Mouse (Mus musculus) CH12.LX (cell line): ENCODE measurements at regions not wholly inside any gene's neighbourhood (a gene's known extent, or its start where the extent isn't known, plus 50 kb on each side); places are given as distances from the start of the nearest gene placed in this dataset.

ENCODE experiments used
- DNase-seq: peaks from one replicate; pipeline ENCODE4 v3.0.0-alpha.2; 2013; ENCODE audit errors: extremely low read depth
- H3K27ac ChIP-seq: 2 replicates; pipeline ENCODE4 v1.5.1; 2012; ENCODE audit warnings: low read depth, mild to moderate bottlenecking, control low read depth, moderate library complexity; ENCODE audit not compliant: insufficient read depth
- H3K27me3 ChIP-seq: replicated peaks from 2 replicates; pipeline ENCODE3; 2012; ENCODE audit warnings: inconsistent platforms
- H3K36me3 ChIP-seq, 2 experiments: replicated peaks in 1 of 2; 2 replicates each; pipeline versions ENCODE3 to v1.6.1; 2012; ENCODE audit warnings: inconsistent platforms in 1 of 2, low read length in 1 of 2, mild to moderate bottlenecking in 1 of 2, mixed read lengths in 1 of 2, moderate library complexity in 1 of 2; ENCODE audit not compliant: control insufficient read depth in 1 of 2, insufficient read depth in 1 of 2
- H3K4me1 ChIP-seq, 2 experiments: 2 replicates each; pipeline ENCODE4 v1.6.1; 2012; ENCODE audit warnings: inconsistent platforms in 1 of 2, moderate library complexity in 1 of 2; ENCODE audit not compliant: insufficient read depth in 2 of 2, control insufficient read depth in 1 of 2
- H3K4me2 ChIP-seq: 2 replicates; pipeline ENCODE4 v1.6.1; 2012; ENCODE audit warnings: low read depth, mild to moderate bottlenecking, control low read depth; ENCODE audit not compliant: poor library complexity, insufficient read depth, severe bottlenecking
- H3K4me3 ChIP-seq, 3 experiments: fragments of 150-350 bp in 1 of 3; sonication (generic) in 1 of 3; replicated peaks in 1 of 3; 2 replicates each; pipeline versions ENCODE3 to v1.5.1; 2011 to 2012; ENCODE audit warnings: low read depth in 2 of 3, low read length in 2 of 3, mild to moderate bottlenecking in 2 of 3, moderate library complexity in 2 of 3, control low read depth in 1 of 3, improper control_type of control experiment in 1 of 3, inconsistent platforms in 1 of 3, mixed read lengths in 1 of 3; ENCODE audit not compliant: poor library complexity in 1 of 3
- H3K79me2 ChIP-seq: replicated peaks from 2 replicates; pipeline ENCODE4 v1.6.1; 2012; ENCODE audit warnings: mild to moderate bottlenecking, moderate library complexity; ENCODE audit not compliant: control insufficient read depth, poor library complexity, insufficient read depth, severe bottlenecking; ENCODE audit errors: extremely low read depth
- H3K9ac ChIP-seq: 2 replicates; pipeline ENCODE4 v1.6.1; 2012; ENCODE audit warnings: low read depth, mild to moderate bottlenecking, control low read depth, moderate library complexity; ENCODE audit not compliant: insufficient read depth
- H3K9me3 ChIP-seq: replicated peaks from 2 replicates; pipeline ENCODE3; 2012; ENCODE audit warnings: low read length, inconsistent platforms, mixed read lengths
- CHD1 ChIP-seq: IDR thresholded peaks from 2 replicates; pipeline ENCODE4 v1.6.1; 2012; ENCODE audit warnings: low read depth, low read length, improper control_type of control experiment, inconsistent platforms
- CTCF ChIP-seq, 2 experiments: IDR thresholded peaks in 1 of 2; conservative IDR thresholded peaks in 1 of 2; 2 replicates each; pipeline ENCODE4 v1.5.1; 2011 to 2012; ENCODE audit warnings: low read depth in 2 of 2, low read length in 2 of 2, improper control_type of control experiment in 1 of 2, inconsistent platforms in 1 of 2, mild to moderate bottlenecking in 1 of 2, moderate library complexity in 1 of 2
- EP300 ChIP-seq: IDR thresholded peaks from 2 replicates; pipeline ENCODE4 v1.6.1; 2011; ENCODE audit warnings: low read length, improper control_type of control experiment
- HCFC1 ChIP-seq: IDR thresholded peaks from 2 replicates; pipeline ENCODE4 v1.6.1; 2012; ENCODE audit warnings: low read depth, mild to moderate bottlenecking, inconsistent platforms, low read length, improper control_type of control experiment
- KAT2A ChIP-seq: IDR thresholded peaks from 2 replicates; pipeline ENCODE4 v1.6.1; 2012; ENCODE audit warnings: low read length, improper control_type of control experiment, inconsistent platforms; ENCODE audit not compliant: insufficient replicate concordance
- MAFK ChIP-seq: IDR thresholded peaks from 2 replicates; pipeline ENCODE4 v1.6.1; 2011; ENCODE audit warnings: low read length, improper control_type of control experiment; ENCODE audit not compliant: insufficient replicate concordance
- MEF2A ChIP-seq: IDR thresholded peaks from 2 replicates; pipeline ENCODE4 v1.6.1; 2014; ENCODE audit warnings: low read depth, mild to moderate bottlenecking, inconsistent platforms, low read length, improper control_type of control experiment, borderline replicate concordance
- NRF1 ChIP-seq: IDR thresholded peaks from 2 replicates; pipeline ENCODE4 v1.6.1; 2014; ENCODE audit warnings: low read depth, mild to moderate bottlenecking, inconsistent platforms, low read length, improper control_type of control experiment, moderate library complexity
- POLR2AphosphoS2 ChIP-seq: IDR thresholded peaks from 2 replicates; pipeline ENCODE4 v1.6.1; 2011; ENCODE audit warnings: low read depth, low read length, improper control_type of control experiment
- RAD21 ChIP-seq: IDR thresholded peaks from 2 replicates; pipeline ENCODE4 v1.6.1; 2011; ENCODE audit warnings: low read depth, mild to moderate bottlenecking, low read length, improper control_type of control experiment, moderate library complexity
- SIN3A ChIP-seq: IDR thresholded peaks from 2 replicates; pipeline ENCODE4 v1.6.1; 2012; ENCODE audit warnings: low read length, improper control_type of control experiment, inconsistent platforms
- SMC3 ChIP-seq: IDR thresholded peaks from 2 replicates; pipeline ENCODE4 v1.6.1; 2011; ENCODE audit warnings: low read depth, low read length, improper control_type of control experiment
- USF2 ChIP-seq: conservative IDR thresholded peaks from 2 replicates; pipeline ENCODE4 v1.6.1; 2011; ENCODE audit warnings: low read depth, low read length, improper control_type of control experiment
- ZC3H11A ChIP-seq: IDR thresholded peaks from 2 replicates; pipeline ENCODE4 v1.6.1; 2012; ENCODE audit warnings: low read depth, mild to moderate bottlenecking, inconsistent platforms, low read length, improper control_type of control experiment
- ZKSCAN1 ChIP-seq: IDR thresholded peaks from 2 replicates; pipeline ENCODE4 v1.6.1; 2012; ENCODE audit warnings: low read depth, inconsistent platforms, low read length, improper control_type of control experiment, borderline replicate concordance
- ZNF384 ChIP-seq: IDR thresholded peaks from 2 replicates; pipeline ENCODE4 v1.6.1; 2012; ENCODE audit warnings: low read depth, low read length, improper control_type of control experiment, inconsistent platforms
- dilution Hi-C: fragments of 300-500 bp; cut with MboI; formaldehyde crosslinking; loops from 2 replicates; pipeline ENCODE4 v1.14.3; 2020; ENCODE audit warnings: low sequenced_read_pairs; ENCODE audit not compliant: extremely low pct_unique_long_range_greater_than_20kb, extremely low pct_ligation_motif_present
- in situ Hi-C: fragments of 300-500 bp; cut with MboI; formaldehyde crosslinking; loops from 3 replicates; pipeline ENCODE4 v1.14.3; 2019; ENCODE audit warnings: low sequenced_read_pairs, low pct_ligation_motif_present, low pct_unique_long_range_greater_than_20kb, mixed read lengths

GRCm38 (mm10) chr7:68482553-68482952 is 208.9 kb downstream of the Fam169b start:
- TF ChIP-seq SMC3 (no peak), MEF2A (no peak), USF2 (no peak), KAT2A (no peak), ZNF384 (no peak)
- Histone ChIP-seq H3K27ac (no peak overlapping the region), H3K4me3 (no peak overlapping the region), H3K4me2 (no peak overlapping the region), H3K4me1 (no peaks in the 10 kb centered on the region), H3K27me3 (peaks cover 71% of the 10 kb centered on the region), H3K9ac (no peak overlapping the region), H3K79me2 (no peaks in the 10 kb centered on the region), H3K9me3 (no peaks in the 10 kb centered on the region), H3K36me3 (no peaks in the 10 kb centered on the region)
- in situ Hi-C loops = loop anchor here (5.0 kb wide), 1 partner anchor 110 kb away; no protein-coding TSS in a partner anchor
- DNase-seq = no peak
- dilution Hi-C loops = no loop called here

DNA sequence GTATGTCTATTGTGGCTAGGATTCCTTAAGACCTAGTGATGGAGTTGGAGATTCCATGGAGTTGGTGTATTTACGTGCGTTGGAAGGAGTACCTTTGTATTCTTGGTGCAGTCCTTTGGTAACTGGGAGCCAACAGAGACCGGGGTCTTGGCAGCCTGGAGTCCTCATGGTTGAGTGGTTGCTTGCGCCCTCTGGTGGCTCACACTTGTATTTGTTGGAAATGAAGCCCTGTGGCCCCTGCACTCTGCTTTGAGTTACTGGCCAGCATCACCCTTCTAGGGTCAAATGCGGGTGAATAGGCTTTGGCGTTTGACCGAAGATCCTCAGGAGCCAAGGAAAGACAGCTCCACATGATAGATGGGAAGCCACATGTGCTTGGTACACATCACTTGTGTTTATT is 207.1 kb downstream of the Fam169b start:
- no peak for TF ChIP-seq CHD1
- 0 out of 2 replicates have a peak, but pooled peaks have one; percentile 2 for TF ChIP-seq MAFK
- TF ChIP-seq SMC3 = peak; percentile 76
- TF ChIP-seq CTCF (conservative IDR thresholded peaks at IDR 0.05 in 1 of 2, IDR thresholded peaks at IDR 0.05 in 1 of 2; ENCODE audit: low read depth in 2 of 2, low read length in 2 of 2) = peak; percentile 43 to 72; a peak in 3 of 4 replicates
- no peak for TF ChIP-seq ZNF384
- no peak for TF ChIP-seq MEF2A
- TF ChIP-seq POLR2AphosphoS2 = no peak
- TF ChIP-seq HCFC1 = no peak
- TF ChIP-seq USF2 = no peak
- peak; percentile 44 for TF ChIP-seq RAD21
- TF ChIP-seq ZKSCAN1 = no peak
- TF ChIP-seq ZC3H11A = no peak
- no peak for TF ChIP-seq NRF1
- no peak for TF ChIP-seq SIN3A
- TF ChIP-seq EP300 = no peak
- H3K9ac ChIP-seq = no peak overlapping the region
- H3K27ac ChIP-seq = no peak overlapping the region
- in situ Hi-C loops (loop anchor here (5.0 kb wide), 1 partner anchor 108 kb away; no protein-coding TSS in a partner anchor), dilution Hi-C loops (no loop called here)
- no peak overlapping the region for H3K4me2 ChIP-seq
- no peak overlapping the region for H3K4me3 ChIP-seq
- H3K27me3 ChIP-seq = peaks cover 56% of the 10 kb centered on the region
- H3K36me3 ChIP-seq = no peaks in the 10 kb centered on the region
- no peaks in the 10 kb centered on the region for H3K9me3 ChIP-seq
- peak; percentile 42 for DNase-seq
- H3K4me1 ChIP-seq = no peaks in the 10 kb centered on the region
- H3K79me2 ChIP-seq = no peaks in the 10 kb centered on the region
